Mouse (Mus musculus): ENCODE measurements around the gene Cxcl16. TPM values are rescaled to one million over a fixed set of nuclear protein-coding genes. Genes with fewer than 3 reads are reported as not detected.
"Not testable (repeated sequence)": the region's sequence is repeated elsewhere in the genome, so short reads cannot be mapped to it uniquely, and the experiment has no call there.

Gene Cxcl16
- polyA plus RNA-seq (2017; shearing (Covaris generic)): under 1 TPM; 0.43 to 0.87 TPM

- no peak for ATAC-seq
These were observed at the start of gene Cxcl16 for GRCm38 (mm10) chr11:70459601-70460101. Gene Cxcl16 (minus strand): TSS chr11:70459984.

GRCm38 (mm10) chr11:70506962-70507515, 47.3 kb upstream of the Cxcl16 start:
- no peak for ATAC-seq

DNA sequence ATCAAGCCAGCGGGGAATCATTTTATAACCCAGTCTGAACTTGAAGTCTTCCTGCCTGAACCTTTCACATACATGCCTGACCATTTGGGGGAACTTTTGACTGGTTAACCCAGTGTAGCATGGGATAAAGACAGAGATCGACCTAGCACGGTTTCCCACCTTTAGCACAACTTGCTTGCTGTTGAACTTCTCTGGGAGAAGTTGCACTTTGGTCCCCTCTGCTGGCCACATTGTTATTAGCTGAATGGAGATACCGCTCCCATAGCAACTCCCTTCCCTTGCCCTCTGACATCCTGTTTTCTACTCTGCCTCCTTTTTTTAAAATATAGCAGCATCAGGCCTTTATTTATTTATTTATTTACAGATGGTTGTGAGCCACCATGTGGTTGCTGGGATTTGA, 46.6 kb upstream of the Cxcl16 start:
- peak; percentile 74 for ATAC-seq

- no peak for ATAC-seq
These were observed 45.2 kb upstream of the Cxcl16 start, which contains the start of gene Tm4sf5 for GRCm38 (mm10) chr11:70504970-70505369. Gene Tm4sf5 (plus strand): TSS chr11:70505244.

DNA sequence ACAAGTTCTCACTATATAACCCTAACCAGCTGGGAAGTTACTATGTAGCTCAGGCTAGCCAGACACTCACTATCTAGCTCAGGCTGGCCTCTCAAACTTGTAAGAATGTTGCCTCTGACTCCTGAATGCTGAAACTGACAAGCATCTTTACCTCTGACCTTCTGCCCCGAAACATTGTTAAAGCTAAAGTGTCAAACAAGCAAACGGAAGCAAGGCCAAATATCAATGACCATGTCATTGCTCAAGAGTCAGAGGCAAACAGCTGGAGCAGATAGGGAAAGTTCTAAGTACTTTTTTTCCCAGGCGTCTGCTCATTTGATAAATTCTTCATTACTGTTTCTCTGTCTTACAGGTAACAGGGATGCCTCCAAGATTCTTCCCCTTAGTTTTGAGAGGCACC, 42.2 kb upstream of the Cxcl16 start:
- no peak for ATAC-seq

DNA sequence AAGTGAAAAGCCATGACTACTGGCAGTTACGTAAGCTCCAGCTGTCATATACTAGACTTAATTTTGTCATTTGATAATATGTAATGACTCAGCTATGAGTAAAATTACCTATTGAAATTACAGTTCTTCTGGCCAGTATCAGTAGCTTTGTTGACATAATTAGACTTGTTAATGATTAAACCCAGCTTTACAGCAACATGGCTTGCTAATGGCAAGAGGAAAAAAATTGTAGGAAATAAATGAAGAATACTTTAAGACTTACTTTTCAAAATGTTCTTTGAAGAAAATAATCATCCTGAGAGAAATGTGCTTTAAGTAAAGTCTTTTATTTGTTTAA, 40.7 kb upstream of the Cxcl16 start:
- ATAC-seq: no peak

DNA sequence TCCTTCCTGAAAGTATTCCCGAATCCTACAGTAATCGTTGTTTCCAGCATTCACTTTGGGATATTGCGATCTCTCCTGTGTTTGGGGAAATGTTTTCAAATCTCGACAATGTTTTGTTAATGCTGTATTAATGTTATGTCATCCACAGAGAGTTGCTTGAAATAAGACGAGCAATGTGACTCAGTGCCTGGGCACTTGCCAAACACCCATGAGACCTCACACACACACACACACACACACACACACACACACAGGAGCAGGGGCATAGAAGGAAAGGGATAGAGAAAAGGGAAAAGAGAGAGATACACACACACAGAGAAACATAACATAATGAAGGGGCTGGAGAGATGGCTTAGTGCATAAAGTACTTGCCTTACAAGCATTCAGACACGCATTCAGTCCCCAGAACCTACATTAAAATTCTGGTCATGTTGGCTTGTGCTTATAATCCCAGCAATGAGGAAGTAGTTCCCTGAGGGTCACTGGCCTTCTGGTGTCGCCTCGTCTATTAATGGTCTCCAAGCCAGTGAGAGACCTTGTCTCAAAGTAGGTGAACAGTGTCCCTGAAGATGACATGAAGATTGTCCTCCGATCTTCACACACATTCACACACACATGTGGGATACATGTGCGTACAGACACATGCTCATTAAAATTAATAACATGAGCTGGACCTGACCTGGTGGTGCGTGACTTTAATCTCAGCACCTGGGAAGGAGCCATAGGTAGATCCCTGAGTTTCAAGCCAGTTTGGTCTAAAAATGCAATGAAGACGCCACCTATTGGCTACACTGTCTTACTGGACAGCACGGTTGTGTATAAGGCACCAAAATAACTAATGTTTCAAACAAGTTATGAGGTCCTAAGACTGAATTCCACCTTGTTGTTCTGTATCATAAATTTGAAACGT, 40.0 kb upstream of the Cxcl16 start:
- no peak for ATAC-seq

DNA sequence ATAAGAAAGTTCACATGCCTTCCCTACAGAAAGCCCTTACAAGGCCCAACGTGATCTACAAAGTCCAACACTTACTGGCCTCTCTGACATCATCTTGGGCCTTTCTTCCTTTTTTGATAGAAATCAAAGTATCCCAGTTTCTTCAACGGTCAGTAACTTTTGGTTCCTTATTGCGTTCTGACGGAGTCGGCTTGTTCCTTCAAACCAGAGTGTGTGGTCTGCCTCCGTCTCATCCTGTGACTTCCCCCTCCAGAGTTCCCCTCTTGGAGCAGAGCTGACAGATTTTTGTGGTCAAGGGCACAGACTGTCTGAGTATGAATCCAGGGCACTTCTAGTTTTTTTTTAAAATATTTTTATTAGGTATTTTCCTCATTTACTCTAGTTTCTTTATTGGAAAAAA, 29.9 kb upstream of the Cxcl16 start:
- ATAC-seq: no peak

GRCm38 (mm10) chr11:70489138-70489537, 29.4 kb upstream of the Cxcl16 start:
- no peak for ATAC-seq

- no peak for ATAC-seq
These were observed 28.0 kb upstream of the Cxcl16 start for GRCm38 (mm10) chr11:70487816-70488215.

- ATAC-seq: no peak
These were observed 25.7 kb upstream of the Cxcl16 start for GRCm38 (mm10) chr11:70485498-70485897.

GRCm38 (mm10) chr11:70474872-70475534, 15.2 kb upstream of the Cxcl16 start:
- ATAC-seq: no peak

DNA sequence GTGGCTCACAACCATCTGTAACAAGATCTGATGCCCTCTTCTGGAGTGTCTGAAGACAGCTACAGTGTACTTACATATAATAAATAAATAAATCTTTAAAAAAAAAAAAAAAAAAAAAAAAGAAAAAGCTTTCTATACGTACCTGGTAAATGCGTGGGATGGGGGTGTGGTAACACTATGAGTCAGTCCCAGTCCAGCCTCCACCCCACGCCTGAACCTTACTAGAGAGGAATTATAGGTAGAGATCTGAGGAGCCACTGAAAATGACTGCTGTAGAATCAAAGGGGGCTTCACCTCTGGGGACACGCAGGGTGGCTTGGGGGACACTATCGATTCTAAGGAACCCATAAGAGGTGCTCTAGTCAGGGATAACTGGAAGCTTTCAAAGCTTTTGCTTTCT, 13.5 kb upstream of the Cxcl16 start:
- ATAC-seq: not testable (repeated sequence)

GRCm38 (mm10) chr11:70472716-70473115, 12.9 kb upstream of the Cxcl16 start:
- ATAC-seq: no peak

DNA sequence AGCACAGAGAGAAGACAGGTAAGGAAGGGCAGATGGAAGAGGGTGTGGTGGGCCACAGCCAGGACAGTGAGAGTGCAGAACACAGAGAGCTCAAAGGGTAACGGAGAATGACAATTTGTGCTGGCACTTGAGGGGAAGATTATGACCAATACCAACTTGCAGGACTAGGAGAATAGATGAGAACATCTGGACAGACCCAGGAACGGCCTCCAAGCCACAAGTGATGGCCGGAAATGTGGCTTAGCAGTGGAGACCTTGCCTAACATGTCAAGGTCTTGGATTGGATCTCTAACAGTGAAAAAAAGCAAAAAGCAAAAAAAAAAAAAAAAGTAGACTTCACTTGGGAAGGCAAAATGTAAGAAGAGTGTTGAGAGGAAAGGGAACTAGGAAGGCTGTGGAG, 10.0 kb upstream of the Cxcl16 start:
- no peak for ATAC-seq

GRCm38 (mm10) chr11:70467902-70468619, 8.3 kb upstream of the Cxcl16 start:
- ATAC-seq: no peak

GRCm38 (mm10) chr11:70465824-70466223, 6.0 kb upstream of the Cxcl16 start:
- ATAC-seq: no peak

DNA sequence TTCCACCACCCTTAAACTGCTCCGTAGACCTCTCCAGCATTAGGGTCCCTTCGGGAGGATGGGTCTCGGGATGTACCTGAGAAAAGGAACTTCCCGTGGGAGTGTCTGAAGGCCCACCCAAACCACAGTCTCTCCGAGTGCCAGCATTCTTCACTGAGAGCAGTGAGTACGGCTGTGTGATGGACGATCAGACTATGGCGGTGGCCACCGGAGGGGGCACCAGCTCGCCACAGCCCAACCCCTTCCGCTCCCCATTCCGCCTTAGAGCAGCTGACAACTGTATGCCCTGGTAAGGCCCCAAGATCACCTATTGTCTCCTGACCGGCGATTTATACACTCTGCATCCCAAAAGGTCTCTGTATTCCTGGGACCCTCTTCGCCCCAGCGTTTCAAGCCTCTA, 5.4 kb upstream of the Cxcl16 start:
- no peak for ATAC-seq

GRCm38 (mm10) chr11:70463970-70464369, 4.2 kb upstream of the Cxcl16 start:
- ATAC-seq: no peak

DNA sequence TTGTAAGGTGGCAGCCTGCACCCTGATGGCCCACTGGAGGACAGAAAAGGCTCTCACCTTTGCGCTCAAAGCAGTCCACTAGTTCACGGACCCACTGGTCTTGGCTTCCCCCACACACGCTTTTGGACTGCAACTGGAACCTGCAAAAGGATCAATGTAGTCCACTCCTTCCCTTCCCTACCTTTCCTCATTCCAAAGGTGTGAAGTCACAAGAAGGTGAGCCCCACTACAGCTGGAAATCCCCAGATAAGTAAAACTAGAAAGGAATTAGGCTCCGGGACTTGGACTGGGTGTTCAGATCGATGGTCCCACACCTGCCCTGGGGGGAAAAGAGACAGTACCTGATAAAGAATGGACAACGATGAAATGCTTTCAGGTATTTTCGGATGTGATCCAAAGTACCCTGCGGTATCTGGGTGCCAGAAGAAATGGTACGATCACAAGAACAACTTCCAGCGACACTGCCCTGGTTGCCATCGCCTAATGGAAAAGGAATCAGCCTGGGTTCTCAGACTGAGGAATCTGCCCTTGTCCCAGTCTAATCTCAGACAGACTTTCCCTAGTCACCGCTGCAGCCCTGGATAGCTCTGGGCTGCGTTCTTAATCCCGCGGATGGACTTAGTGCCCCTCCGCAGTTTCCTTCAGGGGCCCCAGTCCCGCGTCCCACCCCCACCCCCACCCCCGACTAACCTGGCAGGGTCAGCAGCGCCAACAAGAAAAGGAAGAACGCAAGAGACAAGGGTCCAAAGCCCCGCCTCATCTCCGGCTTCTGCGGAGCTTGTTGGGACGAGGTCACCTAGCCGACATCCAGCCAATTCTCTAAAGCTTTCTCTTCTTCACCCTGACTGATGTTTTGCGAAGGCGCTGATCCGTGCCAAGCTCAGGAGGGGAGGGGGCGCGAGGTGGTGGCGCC, 840 bp downstream of the Cxcl16 start, which contains the start of gene Zmynd15:
Gene Zmynd15, plus strand, starts transcription at position 746 of the 913 bp plus-strand sequence.
- ATAC-seq: no peak

GRCm38 (mm10) chr11:70453261-70454044, 6.3 kb downstream of the Cxcl16 start:
- ATAC-seq: no peak

All from CD4-positive, CD25-positive, alpha-beta regulatory T cell, adult 4 months (primary cell).